Mouse (Mus musculus) kidney, adult 10 weeks (tissue): ENCODE measurements around the gene Ccl3. TPM values are rescaled to one million over a fixed set of nuclear protein-coding genes. Genes with fewer than 3 reads are reported as not detected.

Experiments
- polyA plus RNA-seq: library from polyadenylated mRNA; stranded (reverse); fragments of 350-450 nt; fragmentation: Illumina TruSeq; extraction: RNeasy Lipid Tissue Mini Kit (QIAGEN cat#74804); gene quantifications from one replicate; pipeline ENCODE4 v1.2.3, GENCODE M21; 2014; ENCODE audit warnings: low read depth, low replicate concordance

The Ccl3 gene
- not detected for polyA plus RNA-seq

DNA sequence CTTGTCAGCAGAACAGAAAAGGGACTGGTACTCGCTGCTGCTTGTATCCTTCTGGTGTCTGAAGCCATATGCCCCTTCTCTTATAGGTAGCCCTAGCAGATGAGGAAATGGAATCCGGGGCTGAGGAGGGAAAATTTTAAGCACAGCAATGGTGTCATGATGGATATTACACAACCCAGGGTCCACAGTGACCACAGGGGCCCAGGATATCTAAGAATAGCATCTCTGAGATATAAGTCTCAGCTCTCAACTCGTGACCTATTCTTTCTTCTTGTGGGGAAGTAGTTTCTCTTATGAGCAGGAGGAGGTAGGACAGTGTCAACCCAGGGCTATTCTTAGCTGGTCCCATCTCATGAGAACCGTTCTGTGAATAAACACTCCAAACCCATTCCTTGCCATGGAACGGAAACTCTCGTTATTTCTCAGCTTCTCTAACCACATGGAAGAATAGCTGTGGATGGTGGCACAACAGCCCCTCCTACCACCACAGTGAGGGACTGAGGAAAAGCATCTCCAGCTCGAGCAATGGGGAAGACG lies at the start of gene Ccl3:
Gene Ccl3 (minus strand): TSS at position 51 of the 537 bp plus-strand sequence.

DNA sequence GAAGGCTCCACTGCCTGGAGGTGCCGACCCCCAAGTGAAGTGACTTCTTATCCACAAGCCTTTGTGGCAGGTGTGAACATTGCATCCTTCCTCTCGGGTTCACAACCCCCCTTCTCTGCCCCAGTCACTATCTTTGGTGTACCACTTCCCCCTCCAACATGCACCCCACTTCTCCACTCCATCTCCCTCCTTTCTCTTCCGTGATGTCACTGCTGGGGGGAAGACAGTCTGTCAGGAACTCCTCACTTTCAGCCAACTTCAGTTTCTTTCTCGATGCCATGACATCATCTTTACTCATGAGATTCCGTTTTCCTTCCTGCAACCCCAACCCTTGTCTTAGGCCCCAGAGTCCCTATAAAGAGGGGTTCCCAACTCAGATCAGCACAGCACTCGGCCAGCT lies 13.0 kb upstream of the Ccl3 start, which contains the start of gene Ccl4:
Gene Ccl4 (plus strand): TSS at position 381 of the 400 bp plus-strand sequence.

DNA sequence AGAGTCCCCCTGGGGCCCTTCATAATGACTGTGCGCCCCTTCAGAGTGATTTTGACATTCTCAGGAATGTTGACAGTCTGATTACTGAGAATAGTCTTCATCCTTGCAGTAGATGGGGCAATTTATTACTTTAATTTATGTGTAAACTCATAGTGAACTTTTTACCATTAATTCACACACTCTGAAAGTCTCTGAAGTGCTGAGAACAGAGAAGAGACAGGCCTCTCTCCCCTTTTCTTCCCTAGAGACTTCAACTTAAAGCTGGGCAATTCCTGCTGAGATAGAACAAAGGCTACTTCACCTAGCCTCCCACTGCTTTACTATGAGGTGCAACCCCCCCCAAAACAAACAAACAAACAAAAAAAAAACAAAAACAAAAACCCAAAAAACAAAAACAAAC lies 3.6 kb downstream of the Ccl3 start, which contains the start of gene Rpl9-ps1:
Gene Rpl9-ps1 (minus strand): TSS at position 101 of the 400 bp plus-strand sequence.

Other genes starting within 250 kb of the Ccl3 start
- not detected for gene Rasl10b, start 240.2 kb downstream of the Ccl3 start, polyA plus RNA-seq
- gene Gas2l2, start 219.9 kb downstream of the Ccl3 start, polyA plus RNA-seq = not detected
- not detected for gene 1700020L24Rik, start 211.7 kb downstream of the Ccl3 start, polyA plus RNA-seq
- 0.44 TPM for gene Mmp28, start 186.3 kb downstream of the Ccl3 start, polyA plus RNA-seq
- 161 TPM for gene Taf15, start 176.3 kb downstream of the Ccl3 start, polyA plus RNA-seq
- gene Heatr9, start 127.2 kb downstream of the Ccl3 start, polyA plus RNA-seq = not detected
- gene Ccl5, start 118.8 kb downstream of the Ccl3 start, polyA plus RNA-seq = 1.5 TPM
- gene Ccl9, start 70.7 kb downstream of the Ccl3 start, polyA plus RNA-seq = 2.3 TPM
- gene Ccl6, start 56.3 kb downstream of the Ccl3 start, polyA plus RNA-seq = 9.1 TPM
- not detected for gene Rpl9-ps1, start 3.7 kb downstream of the Ccl3 start, polyA plus RNA-seq
- not detected for gene Ccl4, start 13.2 kb upstream of the Ccl3 start, polyA plus RNA-seq
- 13.3 TPM for gene Wfdc17, start 54.6 kb upstream of the Ccl3 start, polyA plus RNA-seq
- gene Wfdc18, start 59.7 kb upstream of the Ccl3 start, polyA plus RNA-seq = not detected
- not detected for gene Wfdc21, start 97.6 kb upstream of the Ccl3 start, polyA plus RNA-seq
- 3.2 TPM for gene Heatr6, start 104.3 kb upstream of the Ccl3 start, polyA plus RNA-seq
- 40.1 TPM for gene Hnf1b, start 200.7 kb upstream of the Ccl3 start, polyA plus RNA-seq